20 mouse cellular contexts compared by ENCODE assay signal in the genomic region with DNA sequence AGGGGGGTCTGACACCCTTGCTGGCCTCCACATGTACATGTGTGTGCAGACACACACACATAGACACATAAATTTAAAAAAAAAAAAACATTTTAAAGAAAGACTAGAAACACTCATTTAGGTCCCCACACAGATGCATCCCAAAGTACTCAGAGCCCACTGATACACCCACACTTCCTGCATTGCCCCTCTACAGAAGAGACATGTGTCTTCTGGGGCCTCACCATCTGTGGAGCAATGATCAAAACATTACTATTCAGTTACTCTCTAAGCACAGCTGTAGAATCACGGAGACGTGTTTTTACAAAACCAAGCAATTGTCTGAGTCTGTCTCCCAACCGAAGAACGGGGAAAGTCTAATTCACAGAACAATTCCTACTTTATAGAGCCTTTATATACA. TPM values are rescaled to one million over a fixed set of nuclear protein-coding genes. Genes with fewer than 3 reads are reported as not detected.
DNase-seq lines count a peak whose midpoint lies in the region; ATAC-seq lines count a peak whose summit lies in the region.
"Had no signal": no experiment of that assay in that cellular context is flagged by ENCODE, and none has a peak within 500 bp of the region (broad histone marks: within the 10 kb centered on the region; RNA-seq: fewer than 3 reads in every experiment).

No protein-coding gene starts in this region.

- ATAC-seq in liver, embryonic 11.5 days (replicated peaks; ENCODE audit: low FRiP score), result no peak
- no peak for ATAC-seq in embryonic facial prominence, embryonic 15.5 days (ENCODE audit: insufficient number of reproducible peaks, low FRiP score, low TSS enrichment, low read depth)
- no peak for ATAC-seq in kidney, embryonic 14.5 days (ENCODE audit: low FRiP score, low TSS enrichment)
- ATAC-seq: forebrain, embryonic 15.5 days; hindbrain, postnatal 0 days had no signal

- peak; percentile 19 for DNase-seq in liver, embryonic 11.5 days (ENCODE audit: low spot score)
- no peak for DNase-seq in liver
- peak; percentile 28 for DNase-seq in brain, adult 2 months (ENCODE audit: low read depth, low spot score)
- DNase-seq in thymus, postnatal 25 days, result peak; percentile 45
- no peak for DNase-seq in left cerebral cortex, postnatal 4 days
- DNase-seq: adrenal gland, postnatal 10 days; cerebellum, adult 11-12 months; cerebellum, adult 9-10 months; cerebellum, postnatal 25 days; gastrocnemius, postnatal 36 days; heart, adult 18-20 months; heart, postnatal 14 days had no signal

- no peak overlapping the region for H3K9ac ChIP-seq in liver, embryonic 11.5 days (ENCODE audit: low read depth, low read length)
- H3K9ac ChIP-seq in embryonic facial prominence, embryonic 15.5 days, result no peak overlapping the region
- H3K9ac ChIP-seq in kidney, embryonic 14.5 days (ENCODE audit: low read depth, low read length), result no peak overlapping the region
- H3K9ac ChIP-seq: forebrain, embryonic 15.5 days; heart, embryonic 15.5 days; hindbrain, embryonic 13.5 days had no signal

- no peak overlapping the region for H3K4me3 ChIP-seq in liver, embryonic 11.5 days (ENCODE audit: low read depth, low read length)
- H3K4me3 ChIP-seq in embryonic facial prominence, embryonic 15.5 days (replicated peaks), result no peak overlapping the region
- no peak overlapping the region for H3K4me3 ChIP-seq in kidney, embryonic 14.5 days (ENCODE audit: low read length)
- H3K4me3 ChIP-seq: forebrain, embryonic 15.5 days; heart, embryonic 10.5 days; heart, embryonic 15.5 days; hindbrain, embryonic 13.5 days had no signal

- no peaks in the 10 kb centered on the region for H3K9me3 ChIP-seq in liver, embryonic 11.5 days (ENCODE audit: control insufficient read depth, low read length)
- H3K9me3 ChIP-seq in embryonic facial prominence, embryonic 15.5 days (replicated peaks), result no peaks in the 10 kb centered on the region
- no peaks in the 10 kb centered on the region for H3K9me3 ChIP-seq in kidney, embryonic 14.5 days (ENCODE audit: control insufficient read depth, low read length)
- H3K9me3 ChIP-seq: forebrain, embryonic 15.5 days; heart, embryonic 10.5 days; heart, embryonic 15.5 days; hindbrain, embryonic 13.5 days had no signal

- H3K27me3 ChIP-seq in liver, embryonic 11.5 days (replicated peaks; ENCODE audit: control insufficient read depth, insufficient read depth, low read length), result no peaks in the 10 kb centered on the region
- H3K27me3 ChIP-seq in embryonic facial prominence, embryonic 15.5 days, result no peaks in the 10 kb centered on the region
- H3K27me3 ChIP-seq in kidney, embryonic 14.5 days (ENCODE audit: control insufficient read depth, insufficient read depth, low read length), result no peaks in the 10 kb centered on the region
- H3K27me3 ChIP-seq: CH12.LX; forebrain, embryonic 15.5 days; heart, embryonic 15.5 days had no signal

- H3K36me3 ChIP-seq in liver, embryonic 11.5 days (ENCODE audit: control insufficient read depth, insufficient read depth, low read length), result no peaks in the 10 kb centered on the region
- no peaks in the 10 kb centered on the region for H3K36me3 ChIP-seq in embryonic facial prominence, embryonic 15.5 days
- H3K36me3 ChIP-seq in kidney, embryonic 14.5 days (ENCODE audit: control insufficient read depth, insufficient read depth, low read length), result no peaks in the 10 kb centered on the region
- H3K36me3 ChIP-seq: forebrain, embryonic 15.5 days; heart, embryonic 10.5 days; heart, embryonic 15.5 days; hindbrain, embryonic 13.5 days had no signal

- intact Hi-C loops in left cerebral cortex, postnatal 4 days (cut with DNase I), result loop anchor here (5.0 to 10.0 kb wide), 2 partner anchors 313 to 920 kb away; no protein-coding TSS in a partner anchor

- no peak overlapping the region for H3K27ac ChIP-seq in liver, embryonic 11.5 days (ENCODE audit: low read depth, low read length)
- H3K27ac ChIP-seq in embryonic facial prominence, embryonic 15.5 days (replicated peaks), result peak overlapping the region; percentile 36; the same call in 1 of the 2 replicates
- H3K27ac ChIP-seq in kidney, embryonic 14.5 days (ENCODE audit: low read depth, low read length), result no peak overlapping the region
- H3K27ac ChIP-seq: forebrain, embryonic 15.5 days; heart, embryonic 15.5 days; hindbrain, embryonic 13.5 days; hindbrain, postnatal 0 days had no signal

- WGBS in liver, embryonic 11.5 days, result 87% methylated on average over 4 of the region's 4 CpGs
- WGBS in embryonic facial prominence, embryonic 15.5 days, result 46% methylated on average over 4 of the region's 4 CpGs
- 85% methylated on average over 4 of the region's 4 CpGs for WGBS in kidney, embryonic 14.5 days

- H3K4me2 ChIP-seq in liver, embryonic 11.5 days, result no peak overlapping the region
- no peak overlapping the region for H3K4me2 ChIP-seq in embryonic facial prominence, embryonic 15.5 days (replicated peaks)
- H3K4me2 ChIP-seq in kidney, embryonic 14.5 days (replicated peaks; ENCODE audit: low read depth, low read length), result no peak overlapping the region
- H3K4me2 ChIP-seq: forebrain, embryonic 15.5 days; heart, embryonic 15.5 days; hindbrain, embryonic 13.5 days had no signal

- no peaks in the 10 kb centered on the region for H3K4me1 ChIP-seq in liver, embryonic 11.5 days (replicated peaks; ENCODE audit: control insufficient read depth, insufficient read depth, low read length)
- peaks cover 21% of the 10 kb centered on the region for H3K4me1 ChIP-seq in embryonic facial prominence, embryonic 15.5 days
- H3K4me1 ChIP-seq in kidney, embryonic 14.5 days (ENCODE audit: control insufficient read depth, insufficient read depth, low read length), result peaks cover 13% of the 10 kb centered on the region

RNA-seq across cellular contexts. Expression of gene Cd180, which starts 45.8 kb away (rescaled TPM):
- polyA plus RNA-seq in liver, embryonic 11.5 days (2014; fragmentation: Nextera tagmentation; extraction: Ambion mirVana), result 0.68 and 1.7 TPM in 2 replicates
- 0.44 and 0.66 TPM in 2 replicates for polyA plus RNA-seq in embryonic facial prominence, embryonic 15.5 days (2015; fragmentation: Nextera tagmentation; extraction: Ambion mirVana)
- 0.40 and 0.60 TPM in 2 replicates for polyA plus RNA-seq in kidney, embryonic 14.5 days (2014; fragmentation: Nextera tagmentation; extraction: Ambion mirVana)
- 1 to 10 TPM; 1.4 to 2.2 TPM for total RNA-seq in left cerebral cortex, postnatal 4 days (2021)

Comparison
In these comparisons a context has a peak if more than half of its experiments do, and no peak if none do; other contexts are left out.
1. DNase-seq: peak in liver, embryonic 11.5 days (single experiment), brain, adult 2 months (single experiment) and thymus, postnatal 25 days (single experiment); none in liver (single experiment) and left cerebral cortex, postnatal 4 days (single experiment).